7 mouse cellular contexts compared by ENCODE assay signal in genomic region chr5:139351134-139351533, GRCm38 (mm10). TPM values are rescaled to one million over a fixed set of nuclear protein-coding genes. Genes with fewer than 3 reads are reported as not detected.
DNase-seq lines count a peak whose midpoint lies in the region; ATAC-seq and TF ChIP-seq lines count a peak whose summit lies in the region.

TSS of gene Cox19 (minus strand) at chr5:139351418.

- H3K4me1 ChIP-seq in thymus, adult 2 months (replicated peaks; ENCODE audit: control insufficient read depth, insufficient read depth, low read length), result no peaks in the 10 kb centered on the region
- peaks cover 4% of the 10 kb centered on the region; the same call in 1 of the 2 replicates for H3K4me1 ChIP-seq in forebrain, embryonic 12.5 days
- peaks cover 24% of the 10 kb centered on the region for H3K4me1 ChIP-seq in hindbrain, embryonic 10.5 days (replicated peaks)
- H3K4me1 ChIP-seq in liver, embryonic 12.5 days, result peaks cover 59% of the 10 kb centered on the region

- H3K4me3 ChIP-seq in thymus, adult 2 months (ENCODE audit: control insufficient read depth, insufficient read depth, low read length), result no peak within 1 kb of the TSS
- H3K4me3 ChIP-seq in forebrain, embryonic 12.5 days (replicated peaks), result no peak within 1 kb of the TSS
- H3K4me3 ChIP-seq in hindbrain, embryonic 10.5 days, result no peak within 1 kb of the TSS
- H3K4me3 ChIP-seq in liver, embryonic 12.5 days, result no peak within 1 kb of the TSS

- no peaks in the 10 kb centered on the region for H3K9me3 ChIP-seq in forebrain, embryonic 12.5 days
- no peaks in the 10 kb centered on the region for H3K9me3 ChIP-seq in hindbrain, embryonic 10.5 days
- H3K9me3 ChIP-seq in liver, embryonic 12.5 days (replicated peaks), result no peaks in the 10 kb centered on the region

- no peak for TF ChIP-seq CTCF in thymus, adult 2 months (IDR thresholded peaks at IDR 0.05; ENCODE audit: borderline replicate concordance, control insufficient read depth, extremely low read depth, insufficient read depth, low read length, poor library complexity)

- no peak for DNase-seq in thymus, adult 2 months
- DNase-seq in thymus, postnatal 10 days (ENCODE audit: low spot score in 2 of 2), result no peak
- no peak for DNase-seq in hindbrain, embryonic 10.5 days (ENCODE audit: low spot score)
- no peak for DNase-seq in T-cell, adult 2 months (ENCODE audit: low spot score)
- no peak for DNase-seq in Muller cell, postnatal 12 days (ENCODE audit: inconsistent ontology term)

- no peak within 1 kb of the TSS for H3K4me2 ChIP-seq in forebrain, embryonic 12.5 days
- peak within 1 kb of the TSS; percentile 14; the same call in 1 of the 2 replicates for H3K4me2 ChIP-seq in liver, embryonic 12.5 days

- TF ChIP-seq POLR2A in thymus, adult 2 months (IDR thresholded peaks at IDR 0.05; ENCODE audit: control insufficient read depth, extremely low read depth, insufficient read depth, low read length, poor library complexity), result no peak

- no peaks in the 10 kb centered on the region for H3K36me3 ChIP-seq in thymus, adult 2 months (ENCODE audit: control insufficient read depth, insufficient read depth, low read length)
- no peaks in the 10 kb centered on the region for H3K36me3 ChIP-seq in forebrain, embryonic 12.5 days (replicated peaks)
- no peaks in the 10 kb centered on the region for H3K36me3 ChIP-seq in hindbrain, embryonic 10.5 days
- H3K36me3 ChIP-seq in liver, embryonic 12.5 days, result no peaks in the 10 kb centered on the region

- 68% methylated on average over 5 of the region's 5 CpGs for WGBS in thymus, adult 2 months
- 59% methylated on average over 5 of the region's 5 CpGs for WGBS in forebrain, embryonic 12.5 days
- WGBS in hindbrain, embryonic 10.5 days, result 56% methylated on average over 5 of the region's 5 CpGs
- 43% methylated on average over 5 of the region's 5 CpGs for WGBS in liver, embryonic 12.5 days (ENCODE audit: insufficient replicate concordance)

- H3K27ac ChIP-seq in thymus, adult 2 months (ENCODE audit: control insufficient read depth, insufficient read depth, low read length), result no peak within 1 kb of the TSS
- no peak within 1 kb of the TSS for H3K27ac ChIP-seq in forebrain, embryonic 12.5 days
- H3K27ac ChIP-seq in hindbrain, embryonic 10.5 days, result no peak within 1 kb of the TSS
- H3K27ac ChIP-seq in liver, embryonic 12.5 days, result peak within 1 kb of the TSS; percentile 34

- no peak within 1 kb of the TSS for H3K9ac ChIP-seq in forebrain, embryonic 12.5 days
- H3K9ac ChIP-seq in liver, embryonic 12.5 days, result no peak within 1 kb of the TSS

- ATAC-seq in forebrain, embryonic 12.5 days (ENCODE audit: low FRiP score), result no peak
- no peak for ATAC-seq in liver, embryonic 12.5 days

- no peaks in the 10 kb centered on the region for H3K27me3 ChIP-seq in thymus, adult 2 months (ENCODE audit: control insufficient read depth, insufficient read depth, low read length)
- H3K27me3 ChIP-seq in forebrain, embryonic 12.5 days, result peaks cover 26% of the 10 kb centered on the region; the same call in 1 of the 2 replicates
- H3K27me3 ChIP-seq in hindbrain, embryonic 10.5 days (ENCODE audit: insufficient read depth, poor library complexity, severe bottlenecking), result peaks cover 31% of the 10 kb centered on the region
- H3K27me3 ChIP-seq in liver, embryonic 12.5 days (replicated peaks), result peaks cover 32% of the 10 kb centered on the region

RNA-seq across cellular contexts. Expression of gene Cox19, which starts in this region (rescaled TPM):
- polyA plus RNA-seq in thymus, adult 2 months (2012; rRNA removed), result 84.7 and 99.2 TPM in 2 replicates
- polyA plus RNA-seq in forebrain, embryonic 12.5 days (2016; fragmentation: Nextera tagmentation; extraction: Ambion mirVana), result 105 and 117 TPM in 2 replicates
- polyA plus RNA-seq in hindbrain, embryonic 10.5 days (2016; fragmentation: Nextera tagmentation; extraction: Ambion mirVana), result 116 and 147 TPM in 2 replicates
- polyA plus RNA-seq in liver, embryonic 12.5 days (2016; fragmentation: Nextera tagmentation; extraction: Ambion mirVana), result 72.3 and 73.8 TPM in 2 replicates
